Mouse (Mus musculus): Measurements from ENCODE around the gene Pllp.

Gene Pllp

DNA sequence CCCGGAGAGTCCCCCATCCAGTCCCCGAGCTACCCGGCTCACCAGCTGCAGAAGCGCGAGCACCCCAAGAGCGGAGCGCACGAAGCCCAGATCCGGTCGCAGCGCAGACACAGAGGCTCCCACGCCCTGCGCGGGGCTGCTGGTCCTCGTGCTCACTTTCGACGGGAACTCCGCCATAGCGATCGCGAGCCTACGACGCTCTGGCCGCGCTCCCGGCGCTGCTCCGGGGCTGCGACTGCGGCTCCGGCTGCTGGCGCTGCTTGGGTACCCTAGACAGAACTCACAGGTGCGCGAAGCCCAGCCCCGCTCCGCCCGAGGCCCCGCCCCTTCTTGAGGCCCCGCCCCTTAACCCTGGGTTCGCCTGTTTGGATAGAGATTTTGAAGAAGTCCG is at the start of gene Pllp:
TSS of gene Pllp (minus strand) at position 285 of the 391 bp plus-strand sequence.
- peak; percentile 66 to 69 for DNase-seq

DNA sequence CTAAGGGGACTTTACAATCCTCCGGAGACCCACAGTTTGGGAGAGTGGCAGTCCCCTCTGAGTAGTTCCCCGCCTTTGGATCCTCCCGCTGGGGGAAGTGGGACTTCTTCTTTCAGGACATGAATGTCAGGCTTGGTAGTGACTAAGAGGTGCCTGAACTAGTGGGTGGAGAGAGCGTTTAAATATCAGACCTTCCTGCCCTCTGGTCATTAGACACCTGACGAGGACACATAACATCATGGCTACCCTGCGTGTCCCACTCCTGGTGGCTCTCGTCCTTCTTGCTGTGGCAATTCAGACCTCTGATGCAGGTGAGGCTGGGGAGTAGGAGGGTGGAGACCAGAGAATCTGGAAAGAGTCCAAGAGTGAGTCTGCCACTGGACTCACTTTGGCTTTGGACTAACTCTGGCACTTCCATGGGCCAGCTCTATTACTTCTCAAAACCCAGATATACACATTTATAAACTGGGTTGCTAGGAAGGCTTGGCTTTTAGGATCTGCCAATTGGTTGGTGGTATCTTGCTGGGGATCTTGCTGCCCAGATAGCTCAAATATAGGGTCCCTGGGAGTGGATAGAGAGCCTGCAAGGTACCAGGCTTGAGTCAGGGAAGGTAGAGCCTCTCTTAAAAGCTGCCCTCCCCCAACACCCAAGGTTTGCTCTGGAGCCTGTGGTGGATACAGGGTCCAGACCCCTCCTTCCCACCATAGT is 49.6 kb upstream of the Pllp start, which contains the start of gene Ccl22:
TSS of gene Ccl22 (plus strand) at position 115 of the 709 bp plus-strand sequence.
- no peak for DNase-seq

DNA sequence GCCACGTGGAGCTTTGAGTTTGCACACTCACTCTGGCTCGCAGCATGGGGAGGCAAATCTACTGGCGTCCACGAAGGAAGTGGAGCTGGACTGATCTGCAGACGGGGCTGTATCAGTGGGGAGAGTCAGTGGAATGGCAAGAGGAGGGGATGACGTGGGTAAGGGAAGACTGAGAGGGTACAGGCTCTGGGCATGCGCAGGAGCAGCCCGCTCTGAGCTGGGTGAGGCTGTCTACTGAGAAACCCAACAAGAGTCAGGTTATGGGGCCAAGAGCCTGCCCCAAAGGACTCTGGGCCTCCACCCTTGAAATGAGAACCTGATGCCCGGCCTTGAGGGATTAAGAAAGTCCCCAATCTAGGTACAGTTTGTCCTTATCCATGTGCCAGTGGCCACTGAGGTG is 48.9 kb upstream of the Pllp start:
- no peak for DNase-seq

DNA sequence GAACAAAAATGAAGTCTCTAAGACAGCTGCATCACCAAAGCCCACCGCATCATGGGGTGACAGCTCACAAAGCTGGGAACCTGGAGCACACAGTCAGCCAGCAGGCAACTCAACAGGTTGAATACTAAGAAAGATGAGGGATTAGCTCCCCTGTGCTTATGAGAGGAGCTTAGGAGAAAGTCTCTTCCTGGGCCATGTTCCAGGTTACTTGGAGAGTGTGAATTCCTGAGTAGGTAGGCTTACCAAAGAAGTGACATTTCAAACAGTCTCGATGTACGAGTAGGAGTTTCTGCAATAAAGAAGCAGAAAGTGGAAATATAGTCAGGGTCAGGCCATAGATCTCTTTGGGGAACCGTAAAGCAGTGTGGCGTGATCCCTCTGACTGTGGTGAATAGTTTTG is 48.4 kb upstream of the Pllp start:
- no peak for DNase-seq

- DNase-seq: no peak
Observed at GRCm38 (mm10) chr8:94741726-94742125, 45.6 kb upstream of the Pllp start.

DNA sequence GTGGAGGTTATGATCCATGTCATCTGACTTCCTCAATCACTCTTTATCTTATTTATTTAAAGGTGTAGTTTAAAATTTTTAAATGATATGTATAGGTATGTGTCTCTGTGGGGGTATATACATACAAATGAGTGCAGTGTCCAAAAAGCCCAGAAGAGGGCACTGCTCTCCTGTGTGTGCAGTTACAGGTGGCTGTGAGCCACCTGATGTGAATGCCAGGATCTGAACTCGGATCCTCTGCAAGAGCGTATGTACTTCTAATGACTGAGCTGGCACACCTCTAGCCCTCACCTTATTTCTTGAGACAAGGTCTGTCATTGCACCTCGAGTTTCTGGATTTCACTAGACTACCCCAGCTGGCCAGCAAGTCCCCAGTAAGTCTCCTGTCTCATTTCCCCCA is 44.5 kb upstream of the Pllp start:
- peak; percentile 7 to 14 for DNase-seq

- DNase-seq: peak; percentile 60 to 65
Observed at GRCm38 (mm10) chr8:94739829-94740228, 43.8 kb upstream of the Pllp start.

GRCm38 (mm10) chr8:94735426-94736094 is 39.5 kb upstream of the Pllp start:
- peak; percentile 35 to 37 for DNase-seq

- peak in 1 of 2 experiments; percentile 6 for DNase-seq
Observed at GRCm38 (mm10) chr8:94734735-94735350, 38.8 kb upstream of the Pllp start.

GRCm38 (mm10) chr8:94733821-94734465 is 37.9 kb upstream of the Pllp start:
- peak; percentile 14 to 27 for DNase-seq

- no peak for DNase-seq
Observed at GRCm38 (mm10) chr8:94729301-94729700, 33.2 kb upstream of the Pllp start.

GRCm38 (mm10) chr8:94725998-94726397 is 29.9 kb upstream of the Pllp start:
- no peak for DNase-seq

GRCm38 (mm10) chr8:94716841-94717240 is 20.8 kb upstream of the Pllp start:
- no peak for DNase-seq

DNA sequence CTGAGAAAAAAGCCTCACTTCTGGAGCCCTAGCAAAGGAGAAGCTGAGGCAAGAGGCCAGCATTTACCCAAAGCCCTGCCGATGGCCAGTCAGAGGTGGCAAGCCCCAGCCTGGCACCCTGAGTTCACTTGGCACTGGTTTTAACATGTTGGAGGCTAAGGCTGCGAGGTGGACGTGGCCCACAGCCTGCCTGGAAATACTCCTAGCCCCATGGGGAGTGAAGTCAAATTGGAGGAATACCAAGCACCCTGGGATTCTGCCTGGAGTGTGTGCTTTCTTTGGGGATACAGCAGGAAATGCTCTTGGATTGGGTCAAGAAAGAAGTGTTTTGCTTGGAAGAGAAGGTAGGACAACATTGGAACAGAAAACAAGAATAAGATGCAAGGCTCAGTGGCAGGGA is 19.8 kb upstream of the Pllp start:
- DNase-seq: no peak

DNA sequence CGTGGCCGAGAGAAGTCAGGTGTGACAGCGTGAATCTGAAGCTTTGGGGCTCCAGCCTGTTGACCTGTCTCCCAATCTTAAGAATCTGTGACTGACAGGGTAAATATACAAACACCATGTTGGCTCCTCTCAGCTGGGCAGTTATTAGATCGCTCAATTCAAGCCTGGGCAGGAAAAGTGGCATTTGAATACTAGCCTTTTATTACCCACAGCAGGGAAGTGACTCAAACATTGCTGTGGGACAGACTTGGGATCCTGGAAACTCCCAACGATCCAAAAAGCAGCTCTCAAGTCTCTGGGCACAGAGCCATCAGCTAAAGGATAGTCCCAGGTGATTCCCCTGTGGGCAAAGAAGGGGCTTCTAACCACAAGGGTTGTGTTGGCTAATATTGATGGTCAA is 18.5 kb upstream of the Pllp start:
- no peak for DNase-seq

- no peak for DNase-seq
Observed at GRCm38 (mm10) chr8:94711160-94711718, 15.2 kb upstream of the Pllp start.

DNA sequence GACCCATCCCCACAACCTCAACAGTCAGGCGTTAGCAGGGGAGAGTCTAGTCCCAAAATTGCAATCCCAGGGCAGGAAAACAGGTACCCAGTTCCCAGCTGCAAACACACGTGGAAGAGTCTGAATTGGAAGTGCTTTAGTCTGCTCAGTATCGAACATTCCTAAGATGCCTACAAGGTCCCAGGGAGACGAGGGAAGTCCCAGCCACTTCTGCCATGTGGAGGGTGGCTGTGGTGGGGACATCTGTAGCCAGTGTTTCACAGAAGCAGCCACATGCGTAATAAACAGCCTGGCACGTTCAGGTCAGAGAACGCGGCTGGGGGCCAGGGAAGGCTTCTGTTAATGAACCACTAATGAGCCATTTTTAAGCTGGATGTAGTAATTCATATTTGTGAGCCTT is 14.3 kb upstream of the Pllp start:
- no peak for DNase-seq

DNA sequence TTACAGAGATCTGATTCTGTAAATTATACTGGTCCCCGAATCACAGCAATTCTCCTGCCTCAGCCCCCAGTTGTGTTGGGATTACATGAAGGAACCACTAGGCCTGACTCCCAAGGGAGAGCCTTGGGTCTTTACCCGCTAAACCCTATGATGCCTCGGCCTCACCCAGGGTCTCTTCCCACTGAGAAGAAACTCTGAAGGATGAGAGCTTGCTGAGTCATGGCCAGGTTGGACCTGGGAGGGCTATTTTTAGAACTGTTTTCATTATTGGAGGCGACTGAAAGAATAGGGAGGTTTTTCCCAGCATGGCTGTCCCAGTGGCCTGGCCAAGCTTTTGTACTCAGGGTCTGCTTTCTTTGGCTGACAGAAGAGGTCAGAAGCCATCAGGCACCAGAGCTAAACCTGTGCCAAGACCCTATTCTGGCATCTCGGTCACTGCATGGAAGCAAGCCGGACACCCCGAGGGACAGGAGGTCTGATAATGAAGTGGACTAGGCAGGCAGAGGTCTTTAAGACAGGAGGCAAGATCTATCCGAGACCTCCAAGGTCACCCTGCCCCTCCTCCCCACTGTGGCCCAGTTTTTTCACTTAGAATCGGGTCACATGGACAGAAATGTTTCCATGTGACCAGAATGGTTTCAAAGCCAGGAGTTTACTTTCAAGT is 10.8 kb upstream of the Pllp start:
- DNase-seq: no peak

DNA sequence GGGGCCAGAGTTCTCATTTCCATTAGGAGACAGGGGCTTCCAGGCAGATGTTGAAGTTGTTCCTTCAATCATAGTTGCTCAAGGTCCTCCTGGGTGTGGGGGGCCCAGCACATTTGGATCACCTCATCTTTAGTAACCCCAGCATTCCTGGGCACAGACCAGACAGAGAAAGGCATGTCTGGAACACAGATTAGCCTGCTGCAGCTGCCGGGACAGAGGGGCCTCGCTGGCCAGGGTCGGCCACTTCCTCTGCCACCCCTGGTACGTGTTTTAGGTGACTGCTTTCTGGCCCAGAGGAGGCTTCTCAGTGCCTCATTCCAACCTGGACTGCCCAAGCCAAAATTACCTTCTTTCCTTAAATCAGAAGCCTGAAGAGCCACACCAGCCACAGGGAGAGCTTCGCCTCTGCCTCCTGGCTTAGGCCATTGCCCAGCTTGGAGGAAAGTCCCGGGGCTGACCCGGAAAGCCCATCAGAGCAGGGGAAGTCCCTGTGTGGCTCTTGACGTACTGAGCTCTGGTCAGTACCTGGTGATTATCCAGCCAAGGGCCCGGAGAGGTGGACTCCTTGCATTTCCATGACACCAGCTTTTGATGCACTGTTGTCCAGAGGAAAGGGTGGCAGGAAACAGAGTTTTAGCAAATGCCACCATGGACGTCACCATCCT is 9.6 kb upstream of the Pllp start:
- DNase-seq: no peak

GRCm38 (mm10) chr8:94704669-94704984 is 8.5 kb upstream of the Pllp start:
- DNase-seq: no peak

- peak; percentile 98 to 99 for DNase-seq
Observed at GRCm38 (mm10) chr8:94703972-94704668, 8.0 kb upstream of the Pllp start.

Measured in B cell, adult 2 months (primary cell).